Mouse (Mus musculus): ENCODE data around the gene Gnb1l. TPM values are rescaled to one million over a fixed set of nuclear protein-coding genes. Genes with fewer than 3 reads are reported as not detected.
"Not testable (repeated sequence)": the region's sequence is repeated elsewhere in the genome, so short reads cannot be mapped to it uniquely, and the experiment has no call there.

Gnb1l gene
- polyA plus RNA-seq, 2 experiments = 6.0 to 7.7 TPM

GRCm38 (mm10) chr16:18511741-18512140, 13.2 kb downstream of the Gnb1l start:
- no peaks in the 10 kb centered on the region for H3K4me1 ChIP-seq (replicated peaks; ENCODE audit: control insufficient read depth in 2 of 2, insufficient read depth in 2 of 2, low read length in 1 of 2)
- 63% methylated on average over 5 of the region's 5 CpGs for WGBS (ENCODE audit: insufficient replicate concordance)
- no peaks in the 10 kb centered on the region for H3K36me3 ChIP-seq (replicated peaks; ENCODE audit: control insufficient read depth, insufficient read depth, low read depth)
- ATAC-seq (ENCODE audit: insufficient read depth) (no peak), DNase-seq (ENCODE audit: low read depth in 3 of 3, low spot score in 3 of 3) (no peak)
- no peak overlapping the region for H3K4me3 ChIP-seq (ENCODE audit: insufficient read depth in 1 of 2, low read depth in 2 of 2, low read length in 2 of 2)
- TF ChIP-seq EP300 (IDR thresholded peaks at IDR 0.05; ENCODE audit: low read depth) = no peak
- no peak for TF ChIP-seq CTCF (IDR thresholded peaks at IDR 0.05; ENCODE audit: low read depth)
- no peaks in the 10 kb centered on the region for H3K27me3 ChIP-seq (ENCODE audit: control insufficient read depth, insufficient read depth, low read length)
- H3K27ac ChIP-seq = no peak overlapping the region
- H3K9ac ChIP-seq (replicated peaks) = no peak overlapping the region
- H3K4me2 ChIP-seq (ENCODE audit: low read depth) = no peak overlapping the region
- H3K9me3 ChIP-seq (ENCODE audit: control insufficient read depth, low read length) = no peaks in the 10 kb centered on the region

- H3K4me3 ChIP-seq (ENCODE audit: insufficient read depth in 1 of 2, low read depth in 2 of 2, low read length in 2 of 2) = no peak overlapping the region
- no peaks in the 10 kb centered on the region for H3K9me3 ChIP-seq (ENCODE audit: control insufficient read depth, low read length)
- no peak for ATAC-seq (ENCODE audit: insufficient read depth)
- 65% methylated on average over 6 of the region's 6 CpGs for WGBS (ENCODE audit: insufficient replicate concordance)
- H3K27me3 ChIP-seq (ENCODE audit: control insufficient read depth, insufficient read depth, low read length) = no peaks in the 10 kb centered on the region
- no peaks in the 10 kb centered on the region for H3K36me3 ChIP-seq (replicated peaks; ENCODE audit: control insufficient read depth, insufficient read depth, low read depth)
- no peak overlapping the region for H3K27ac ChIP-seq
- no peak overlapping the region for H3K4me2 ChIP-seq (ENCODE audit: low read depth)
- H3K9ac ChIP-seq (replicated peaks) = no peak overlapping the region
- DNase-seq (ENCODE audit: low read depth in 3 of 3, low spot score in 3 of 3) = no peak
- H3K4me1 ChIP-seq (replicated peaks; ENCODE audit: control insufficient read depth in 2 of 2, insufficient read depth in 2 of 2, low read length in 1 of 2) = no peaks in the 10 kb centered on the region
- no peak for TF ChIP-seq CTCF (IDR thresholded peaks at IDR 0.05; ENCODE audit: low read depth)
- TF ChIP-seq EP300 (IDR thresholded peaks at IDR 0.05; ENCODE audit: low read depth) = no peak
Measured at GRCm38 (mm10) chr16:18513508-18513907, 15.0 kb downstream of the Gnb1l start.

- H3K27ac ChIP-seq = no peak overlapping the region
- TF ChIP-seq CTCF (IDR thresholded peaks at IDR 0.05; ENCODE audit: low read depth) (peak; percentile 46; the same call in 1 of the 2 replicates), EP300 (IDR thresholded peaks at IDR 0.05; ENCODE audit: low read depth) (no peak)
- DNase-seq (ENCODE audit: low read depth in 3 of 3, low spot score in 3 of 3) (no peak), ATAC-seq (ENCODE audit: insufficient read depth) (no peak)
- H3K36me3 ChIP-seq (replicated peaks; ENCODE audit: control insufficient read depth, insufficient read depth, low read depth) = no peaks in the 10 kb centered on the region
- H3K9me3 ChIP-seq (ENCODE audit: control insufficient read depth, low read length) = no peaks in the 10 kb centered on the region
- no peak overlapping the region for H3K4me3 ChIP-seq (ENCODE audit: insufficient read depth in 1 of 2, low read depth in 2 of 2, low read length in 2 of 2)
- no peaks in the 10 kb centered on the region for H3K27me3 ChIP-seq (ENCODE audit: control insufficient read depth, insufficient read depth, low read length)
- H3K9ac ChIP-seq (replicated peaks) = no peak overlapping the region
- H3K4me1 ChIP-seq (replicated peaks; ENCODE audit: control insufficient read depth in 2 of 2, insufficient read depth in 2 of 2, low read length in 1 of 2) = no peaks in the 10 kb centered on the region
- no peak overlapping the region for H3K4me2 ChIP-seq (ENCODE audit: low read depth)
Measured at GRCm38 (mm10) chr16:18518091-18518490, 19.6 kb downstream of the Gnb1l start.

- no peaks in the 10 kb centered on the region for H3K36me3 ChIP-seq (replicated peaks; ENCODE audit: control insufficient read depth, insufficient read depth, low read depth)
- no peak overlapping the region for H3K27ac ChIP-seq
- WGBS (ENCODE audit: insufficient replicate concordance) = 81% methylated on average over 8 of the region's 8 CpGs
- DNase-seq (ENCODE audit: low read depth in 3 of 3, low spot score in 3 of 3) = no peak
- H3K9ac ChIP-seq (replicated peaks) = no peak overlapping the region
- no peaks in the 10 kb centered on the region for H3K9me3 ChIP-seq (ENCODE audit: control insufficient read depth, low read length)
- H3K4me3 ChIP-seq (ENCODE audit: insufficient read depth in 1 of 2, low read depth in 2 of 2, low read length in 2 of 2) = no peak overlapping the region
- TF ChIP-seq EP300 (IDR thresholded peaks at IDR 0.05; ENCODE audit: low read depth) (no peak), CTCF (IDR thresholded peaks at IDR 0.05; ENCODE audit: low read depth) (no peak)
- no peak overlapping the region for H3K4me2 ChIP-seq (ENCODE audit: low read depth)
- H3K4me1 ChIP-seq (replicated peaks; ENCODE audit: control insufficient read depth in 2 of 2, insufficient read depth in 2 of 2, low read length in 1 of 2) = no peaks in the 10 kb centered on the region
- ATAC-seq (ENCODE audit: insufficient read depth) = no peak
- no peaks in the 10 kb centered on the region for H3K27me3 ChIP-seq (ENCODE audit: control insufficient read depth, insufficient read depth, low read length)
Measured at GRCm38 (mm10) chr16:18523563-18524245, 25.2 kb downstream of the Gnb1l start.

GRCm38 (mm10) chr16:18528656-18529055, 30.1 kb downstream of the Gnb1l start:
- Histone ChIP-seq H3K36me3 (replicated peaks; ENCODE audit: control insufficient read depth, insufficient read depth, low read depth) (no peaks in the 10 kb centered on the region), H3K27me3 (ENCODE audit: control insufficient read depth, insufficient read depth, low read length) (no peaks in the 10 kb centered on the region), H3K4me3 (ENCODE audit: insufficient read depth in 1 of 2, low read depth in 2 of 2, low read length in 2 of 2) (no peak overlapping the region), H3K9me3 (ENCODE audit: control insufficient read depth, low read length) (no peaks in the 10 kb centered on the region), H3K27ac (no peak overlapping the region), H3K9ac (replicated peaks) (no peak overlapping the region), H3K4me1 (replicated peaks; ENCODE audit: control insufficient read depth in 2 of 2, insufficient read depth in 2 of 2, low read length in 1 of 2) (no peaks in the 10 kb centered on the region), H3K4me2 (ENCODE audit: low read depth) (no peak overlapping the region)
- TF ChIP-seq EP300 (IDR thresholded peaks at IDR 0.05; ENCODE audit: low read depth) = no peak
- TF ChIP-seq CTCF (IDR thresholded peaks at IDR 0.05; ENCODE audit: low read depth) = no peak
- 77% methylated on average over 5 of the region's 5 CpGs for WGBS (ENCODE audit: insufficient replicate concordance)
- DNase-seq (ENCODE audit: low read depth in 3 of 3, low spot score in 3 of 3) = no peak
- no peak for ATAC-seq (ENCODE audit: insufficient read depth)

- H3K27me3 ChIP-seq (ENCODE audit: control insufficient read depth, insufficient read depth, low read length); H3K4me1 ChIP-seq (replicated peaks; ENCODE audit: control insufficient read depth in 2 of 2, insufficient read depth in 2 of 2, low read length in 1 of 2); H3K36me3 ChIP-seq (replicated peaks; ENCODE audit: control insufficient read depth, insufficient read depth, low read depth); H3K27ac ChIP-seq; DNase-seq (ENCODE audit: low read depth in 3 of 3, low spot score in 3 of 3); H3K4me3 ChIP-seq (ENCODE audit: insufficient read depth in 1 of 2, low read depth in 2 of 2, low read length in 2 of 2); H3K9me3 ChIP-seq (ENCODE audit: control insufficient read depth, low read length); H3K9ac ChIP-seq (replicated peaks); H3K4me2 ChIP-seq (ENCODE audit: low read depth): not testable (repeated sequence)
- peak; percentile 100 for ATAC-seq (ENCODE audit: insufficient read depth)
- WGBS (ENCODE audit: insufficient replicate concordance) = 83% methylated on average over 7 of the region's 7 CpGs
Measured at GRCm38 (mm10) chr16:18533061-18533460, 34.5 kb downstream of the Gnb1l start.

Data from liver, embryonic 14.5 days (tissue).